Mouse (Mus musculus) CH12.LX (cell line): Measurements from ENCODE around the gene Nhsl1. TPM values are rescaled to one million over a fixed set of nuclear protein-coding genes. Genes with fewer than 3 reads are reported as not detected.

ENCODE experiments used
- DNase-seq: peaks from one replicate; pipeline ENCODE4 v3.0.0-alpha.2; 2013; ENCODE audit errors: extremely low read depth
- H3K27ac ChIP-seq: 2 replicates; pipeline ENCODE4 v1.5.1; 2012; ENCODE audit warnings: low read depth, mild to moderate bottlenecking, control low read depth, moderate library complexity; ENCODE audit not compliant: insufficient read depth
- H3K27me3 ChIP-seq: replicated peaks from 2 replicates; pipeline ENCODE3; 2012; ENCODE audit warnings: inconsistent platforms
- H3K36me3 ChIP-seq, 2 experiments: replicated peaks in 1 of 2; 2 replicates each; pipeline versions ENCODE3 to v1.6.1; 2012; ENCODE audit warnings: inconsistent platforms in 1 of 2, low read length in 1 of 2, mild to moderate bottlenecking in 1 of 2, mixed read lengths in 1 of 2, moderate library complexity in 1 of 2; ENCODE audit not compliant: control insufficient read depth in 1 of 2, insufficient read depth in 1 of 2
- H3K4me1 ChIP-seq, 2 experiments: 2 replicates each; pipeline ENCODE4 v1.6.1; 2012; ENCODE audit warnings: inconsistent platforms in 1 of 2, moderate library complexity in 1 of 2; ENCODE audit not compliant: insufficient read depth in 2 of 2, control insufficient read depth in 1 of 2
- H3K4me2 ChIP-seq: 2 replicates; pipeline ENCODE4 v1.6.1; 2012; ENCODE audit warnings: low read depth, mild to moderate bottlenecking, control low read depth; ENCODE audit not compliant: poor library complexity, insufficient read depth, severe bottlenecking
- H3K4me3 ChIP-seq, 3 experiments: fragments of 150-350 bp in 1 of 3; sonication (generic) in 1 of 3; replicated peaks in 1 of 3; 2 replicates each; pipeline versions ENCODE3 to v1.5.1; 2011 to 2012; ENCODE audit warnings: low read depth in 2 of 3, low read length in 2 of 3, mild to moderate bottlenecking in 2 of 3, moderate library complexity in 2 of 3, control low read depth in 1 of 3, improper control_type of control experiment in 1 of 3, inconsistent platforms in 1 of 3, mixed read lengths in 1 of 3; ENCODE audit not compliant: poor library complexity in 1 of 3
- H3K79me2 ChIP-seq: replicated peaks from 2 replicates; pipeline ENCODE4 v1.6.1; 2012; ENCODE audit warnings: mild to moderate bottlenecking, moderate library complexity; ENCODE audit not compliant: control insufficient read depth, poor library complexity, insufficient read depth, severe bottlenecking; ENCODE audit errors: extremely low read depth
- H3K9ac ChIP-seq: 2 replicates; pipeline ENCODE4 v1.6.1; 2012; ENCODE audit warnings: low read depth, mild to moderate bottlenecking, control low read depth, moderate library complexity; ENCODE audit not compliant: insufficient read depth
- H3K9me3 ChIP-seq: replicated peaks from 2 replicates; pipeline ENCODE3; 2012; ENCODE audit warnings: low read length, inconsistent platforms, mixed read lengths
- BHLHE40 ChIP-seq: IDR thresholded peaks from 2 replicates; pipeline ENCODE4 v1.6.1; 2011; ENCODE audit warnings: mild to moderate bottlenecking, low read depth, low read length, improper control_type of control experiment
- CTCF ChIP-seq, 2 experiments: IDR thresholded peaks in 1 of 2; conservative IDR thresholded peaks in 1 of 2; 2 replicates each; pipeline ENCODE4 v1.5.1; 2011 to 2012; ENCODE audit warnings: low read depth in 2 of 2, low read length in 2 of 2, improper control_type of control experiment in 1 of 2, inconsistent platforms in 1 of 2, mild to moderate bottlenecking in 1 of 2, moderate library complexity in 1 of 2
- ELF1 ChIP-seq: IDR thresholded peaks from 2 replicates; pipeline ENCODE4 v1.6.1; 2014; ENCODE audit warnings: low read depth, mild to moderate bottlenecking, inconsistent platforms, low read length, improper control_type of control experiment
- EP300 ChIP-seq: IDR thresholded peaks from 2 replicates; pipeline ENCODE4 v1.6.1; 2011; ENCODE audit warnings: low read length, improper control_type of control experiment
- ETS1 ChIP-seq: conservative IDR thresholded peaks from 2 replicates; pipeline ENCODE4 v1.6.1; 2012; ENCODE audit warnings: low read depth, mild to moderate bottlenecking, inconsistent platforms, low read length, improper control_type of control experiment, moderate library complexity
- GABPA ChIP-seq: IDR thresholded peaks from 2 replicates; pipeline ENCODE4 v1.6.1; 2012; ENCODE audit warnings: low read depth, low read length, improper control_type of control experiment, inconsistent platforms; ENCODE audit not compliant: insufficient replicate concordance
- JUN ChIP-seq: IDR thresholded peaks from 2 replicates; pipeline ENCODE4 v1.6.1; 2011; ENCODE audit warnings: low read depth, mild to moderate bottlenecking, low read length, improper control_type of control experiment, moderate library complexity; ENCODE audit not compliant: insufficient read depth
- MAX ChIP-seq: IDR thresholded peaks from 2 replicates; pipeline ENCODE4 v1.6.1; 2011; ENCODE audit warnings: low read length, improper control_type of control experiment
- MAZ ChIP-seq: IDR thresholded peaks from 2 replicates; pipeline ENCODE4 v1.6.1; 2012; ENCODE audit warnings: low read depth, mild to moderate bottlenecking, inconsistent platforms, low read length, improper control_type of control experiment, moderate library complexity
- NRF1 ChIP-seq: IDR thresholded peaks from 2 replicates; pipeline ENCODE4 v1.6.1; 2014; ENCODE audit warnings: low read depth, mild to moderate bottlenecking, inconsistent platforms, low read length, improper control_type of control experiment, moderate library complexity
- POLR2A ChIP-seq: IDR thresholded peaks from 2 replicates; pipeline ENCODE4 v1.6.1; 2011; ENCODE audit warnings: low read depth, mild to moderate bottlenecking, improper control_type of control experiment, low read length
- POLR2AphosphoS2 ChIP-seq: IDR thresholded peaks from 2 replicates; pipeline ENCODE4 v1.6.1; 2011; ENCODE audit warnings: low read depth, low read length, improper control_type of control experiment
- RCOR1 ChIP-seq: conservative IDR thresholded peaks from 2 replicates; pipeline ENCODE4 v1.6.1; 2012; ENCODE audit warnings: low read depth, mild to moderate bottlenecking, inconsistent platforms, low read length, improper control_type of control experiment
- SMC3 ChIP-seq: IDR thresholded peaks from 2 replicates; pipeline ENCODE4 v1.6.1; 2011; ENCODE audit warnings: low read depth, low read length, improper control_type of control experiment
- TBP ChIP-seq: conservative IDR thresholded peaks from 2 replicates; pipeline ENCODE4 v1.6.1; 2011; ENCODE audit warnings: low read depth, low read length, improper control_type of control experiment
- TCF12 ChIP-seq: IDR thresholded peaks from 2 replicates; pipeline ENCODE4 v1.6.1; 2014; ENCODE audit warnings: low read depth, mild to moderate bottlenecking, inconsistent platforms, low read length, improper control_type of control experiment
- USF1 ChIP-seq: IDR thresholded peaks from 2 replicates; pipeline ENCODE4 v1.6.1; 2014; ENCODE audit warnings: low read depth, mild to moderate bottlenecking, inconsistent platforms, low read length, improper control_type of control experiment
- USF2 ChIP-seq: conservative IDR thresholded peaks from 2 replicates; pipeline ENCODE4 v1.6.1; 2011; ENCODE audit warnings: low read depth, low read length, improper control_type of control experiment
- ZKSCAN1 ChIP-seq: IDR thresholded peaks from 2 replicates; pipeline ENCODE4 v1.6.1; 2012; ENCODE audit warnings: low read depth, inconsistent platforms, low read length, improper control_type of control experiment, borderline replicate concordance
- ZNF384 ChIP-seq: IDR thresholded peaks from 2 replicates; pipeline ENCODE4 v1.6.1; 2012; ENCODE audit warnings: low read depth, low read length, improper control_type of control experiment, inconsistent platforms
- dilution Hi-C: fragments of 300-500 bp; cut with MboI; formaldehyde crosslinking; loops from 2 replicates; pipeline ENCODE4 v1.14.3; 2020; ENCODE audit warnings: low sequenced_read_pairs; ENCODE audit not compliant: extremely low pct_unique_long_range_greater_than_20kb, extremely low pct_ligation_motif_present
- in situ Hi-C: fragments of 300-500 bp; cut with MboI; formaldehyde crosslinking; loops from 3 replicates; pipeline ENCODE4 v1.14.3; 2019; ENCODE audit warnings: low sequenced_read_pairs, low pct_ligation_motif_present, low pct_unique_long_range_greater_than_20kb, mixed read lengths
- polyA plus RNA-seq: library from polyadenylated mRNA; unstranded; fragments of >175 nt; gene quantifications from 2 replicates; pipeline ENCODE4 v1.2.1, GENCODE M21; 2012; ENCODE audit warnings: low read depth; ENCODE audit not compliant: insufficient read length
- total RNA-seq, 2 experiments: library from RNA; depleted of rRNA; stranded (reverse); fragments of 300-350 nt in 1 of 2; fragments of >200 nt in 1 of 2; gene quantifications; 2 replicates each; pipeline ENCODE4 v1.2.3; 2012 to 2014

The Nhsl1 gene
- total and polyA plus RNA-seq, 3 experiments = 0.13 to 0.19 (median 0.15) TPM

DNA sequence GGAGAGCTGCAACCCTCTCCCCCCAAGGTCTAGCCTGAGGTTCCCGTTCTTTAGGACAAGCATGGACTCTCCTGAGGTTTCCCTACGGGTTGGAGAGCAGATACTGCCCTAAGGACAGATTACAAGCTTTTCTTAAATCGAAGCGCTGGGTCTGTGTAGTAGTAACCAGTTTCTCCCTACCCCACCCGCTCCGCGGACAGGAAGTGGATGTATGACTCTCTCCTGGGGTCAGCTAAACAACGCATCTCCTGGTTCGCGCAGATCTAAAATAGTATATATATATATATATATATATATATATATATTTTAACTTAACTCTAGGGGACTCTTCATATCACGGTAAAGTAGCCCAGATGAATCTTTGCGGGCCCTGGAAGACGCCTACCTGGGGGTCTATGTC, 226.5 kb downstream of the Nhsl1 start:
- Histone ChIP-seq H3K4me2 (no peak overlapping the region), H3K4me3 (no peak overlapping the region)

DNA sequence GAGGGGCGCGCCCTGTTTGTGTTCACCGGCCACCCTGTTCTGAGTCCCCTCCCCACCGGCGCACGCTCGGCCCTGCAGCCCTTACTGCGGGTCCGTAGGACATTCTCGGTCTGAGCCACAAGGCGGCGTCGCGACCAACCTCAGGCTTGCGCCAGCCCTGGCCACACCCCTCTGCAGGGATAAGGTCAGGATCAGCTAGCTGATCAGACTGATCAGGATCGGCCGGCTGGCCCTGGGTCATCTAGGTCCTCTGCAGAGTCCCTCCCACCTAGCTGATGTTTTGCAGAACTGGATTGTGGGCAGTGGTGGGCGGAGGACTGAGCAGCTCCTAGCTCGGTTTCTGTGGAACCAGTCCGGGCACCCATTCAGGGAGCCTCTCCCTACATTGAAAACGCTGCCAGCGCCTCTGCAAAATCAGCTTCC, 227.0 kb downstream of the Nhsl1 start, which contains the start of gene Hebp2:
TSS of gene Hebp2 (minus strand) at position 264 of the 423 bp plus-strand sequence.
- no peak for DNase-seq
- H3K4me1 ChIP-seq = peaks cover 0 to 4% of the 10 kb centered on the region in 2 experiments; a peak in 1 of 4 replicates
- H3K4me3 ChIP-seq = no peak within 1 kb of the TSS
- in situ Hi-C loops (no loop called here), dilution Hi-C loops (no loop called here)
- no peak within 1 kb of the TSS for H3K27ac ChIP-seq
- no peaks in the 10 kb centered on the region for H3K36me3 ChIP-seq
- 0 out of 2 replicates have a peak within 1 kb of the TSS, but pooled peaks have one; percentile 8 for H3K4me2 ChIP-seq
- no peaks in the 10 kb centered on the region for H3K9me3 ChIP-seq
- no peaks in the 10 kb centered on the region for H3K79me2 ChIP-seq
- TF ChIP-seq ZKSCAN1 (no peak), NRF1 (0 out of 2 replicates have a peak, but pooled peaks have one; percentile 20), MAZ (no peak), CTCF (conservative IDR thresholded peaks at IDR 0.05 in 1 of 2, IDR thresholded peaks at IDR 0.05 in 1 of 2; ENCODE audit: low read depth in 2 of 2, low read length in 2 of 2) (peak in 1 of 2 experiments; percentile 37; a peak in 2 of 4 replicates), POLR2A (no peak), EP300 (no peak), JUN (no peak), BHLHE40 (no peak), TBP (no peak), ETS1 (no peak), USF1 (no peak), GABPA (no peak), ZNF384 (no peak), SMC3 (no peak), MAX (no peak)
- H3K9ac ChIP-seq = no peak within 1 kb of the TSS
- H3K27me3 ChIP-seq = no peaks in the 10 kb centered on the region

More for the DNA sequence above, 226.5 kb downstream of the Nhsl1 start:
- no peak for TF ChIP-seq RCOR1
- no peak for TF ChIP-seq USF2
- no peak for TF ChIP-seq ELF1
- no peak for TF ChIP-seq TCF12
- no peak for TF ChIP-seq USF1
- TF ChIP-seq POLR2AphosphoS2 = no peak
- no peak for TF ChIP-seq CTCF (conservative IDR thresholded peaks at IDR 0.05 in 1 of 2, IDR thresholded peaks at IDR 0.05 in 1 of 2; ENCODE audit: low read depth in 2 of 2, low read length in 2 of 2)
- in situ Hi-C loops (no loop called here), dilution Hi-C loops (no loop called here)
- no peaks in the 10 kb centered on the region for H3K79me2 ChIP-seq
- no peak overlapping the region for H3K9ac ChIP-seq
- H3K9me3 ChIP-seq = no peaks in the 10 kb centered on the region
- H3K27me3 ChIP-seq = no peaks in the 10 kb centered on the region
- no peak overlapping the region for H3K27ac ChIP-seq
- peaks cover 0 to 4% of the 10 kb centered on the region in 2 experiments; a peak in 1 of 4 replicates for H3K4me1 ChIP-seq
- no peaks in the 10 kb centered on the region for H3K36me3 ChIP-seq
- no peak for DNase-seq
